Mouse (Mus musculus): ENCODE results near the gene Sec24a. TPM values are rescaled to one million over a fixed set of nuclear protein-coding genes. Genes with fewer than 3 reads are reported as not detected.

Gene Sec24a
- polyA plus RNA-seq, 1 experiment from 2014 or later: 8.4 TPM

DNA sequence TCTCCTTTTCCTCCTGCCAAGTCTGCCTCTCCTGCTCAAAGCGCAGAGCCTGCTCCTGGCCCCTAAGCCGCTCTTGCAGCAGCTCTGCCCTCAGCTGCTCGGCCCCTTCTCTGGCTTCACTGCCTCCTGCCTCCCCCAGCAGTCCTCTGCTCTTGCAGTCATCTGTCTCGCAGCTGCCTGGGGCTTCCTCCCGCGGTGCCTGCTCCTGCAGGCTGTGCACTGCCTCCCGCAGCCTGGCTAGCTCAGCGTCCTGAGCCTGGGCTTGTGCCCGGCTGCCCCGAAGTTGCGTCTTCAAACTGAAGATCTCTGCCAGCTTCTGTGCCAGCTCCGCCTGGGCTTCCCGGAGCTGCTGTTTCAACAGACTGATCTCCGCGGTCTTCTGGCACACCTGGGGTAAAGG is 119.7 kb downstream of the Sec24a start:
- Histone ChIP-seq H3K27ac (replicated peaks) (no peak overlapping the region), H3K27me3 (ENCODE audit: control insufficient read depth, insufficient read depth, low read length) (no peaks in the 10 kb centered on the region), H3K4me1 (replicated peaks; ENCODE audit: control insufficient read depth, insufficient read depth) (no peaks in the 10 kb centered on the region), H3K4me2 (replicated peaks; ENCODE audit: low read depth) (no peak overlapping the region), H3K4me3 (ENCODE audit: low read depth, low read length) (no peak overlapping the region), H3K9ac (ENCODE audit: low read length) (no peak overlapping the region), H3K36me3 (ENCODE audit: control insufficient read depth, insufficient read depth, low read length) (no peaks in the 10 kb centered on the region; the same call in 1 of the 2 replicates), H3K9me3 (ENCODE audit: control insufficient read depth, low read length) (no peaks in the 10 kb centered on the region)
- TF ChIP-seq CTCF (IDR thresholded peaks at IDR 0.05; ENCODE audit: low read depth) (no peak), EP300 (optimal IDR thresholded peaks at IDR 0.05) (no peak)
- 63% methylated on average over 15 of the region's 15 CpGs for WGBS
- ATAC-seq (ENCODE audit: low FRiP score, low TSS enrichment) (no peak), DNase-seq (ENCODE audit: low spot score) (no peak)

DNA sequence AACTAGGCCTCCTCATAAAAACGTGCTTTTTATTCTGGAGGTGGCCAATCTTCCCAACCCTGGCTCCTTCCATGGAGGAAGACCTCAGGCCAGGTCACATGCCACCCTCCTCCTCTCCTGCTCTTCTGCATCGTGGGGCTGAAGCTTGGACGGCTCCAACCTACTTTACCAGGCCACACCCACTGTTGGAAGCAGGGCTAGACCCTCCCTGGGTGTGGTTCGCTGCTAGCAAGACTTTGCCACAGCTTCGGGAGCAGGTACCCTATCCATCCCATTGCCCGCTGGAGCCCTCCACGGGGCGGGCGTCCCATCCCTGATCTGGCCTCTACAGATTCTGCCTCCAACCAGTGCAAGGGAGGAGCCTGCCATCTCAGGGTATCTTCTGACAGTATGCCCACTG is 120.2 kb downstream of the Sec24a start:
- TF ChIP-seq CTCF (IDR thresholded peaks at IDR 0.05; ENCODE audit: low read depth) (no peak), EP300 (optimal IDR thresholded peaks at IDR 0.05) (no peak)
- DNase-seq (ENCODE audit: low spot score) (no peak), ATAC-seq (ENCODE audit: low FRiP score, low TSS enrichment) (no peak)
- H3K4me1 ChIP-seq (replicated peaks; ENCODE audit: control insufficient read depth, insufficient read depth): no peaks in the 10 kb centered on the region
- WGBS: 54% methylated on average over 9 of the region's 9 CpGs
- H3K9ac ChIP-seq (ENCODE audit: low read length): no peak overlapping the region
- H3K27ac ChIP-seq (replicated peaks): no peak overlapping the region
- no peak overlapping the region for H3K4me2 ChIP-seq (replicated peaks; ENCODE audit: low read depth)
- no peaks in the 10 kb centered on the region; the same call in 1 of the 2 replicates for H3K36me3 ChIP-seq (ENCODE audit: control insufficient read depth, insufficient read depth, low read length)
- H3K4me3 ChIP-seq (ENCODE audit: low read depth, low read length): no peak overlapping the region
- H3K9me3 ChIP-seq (ENCODE audit: control insufficient read depth, low read length): no peaks in the 10 kb centered on the region
- no peaks in the 10 kb centered on the region for H3K27me3 ChIP-seq (ENCODE audit: control insufficient read depth, insufficient read depth, low read length)

Other genes starting within 250 kb of the Sec24a start
- gene Phykpl, start 178.9 kb downstream of the Sec24a start, polyA plus RNA-seq (2015; fragmentation: Nextera tagmentation; extraction: Ambion mirVana): 13.3 and 14.0 TPM in 2 replicates
- 204 and 215 TPM in 2 replicates for gene Hnrnpab, start 156.8 kb downstream of the Sec24a start, polyA plus RNA-seq (2015; fragmentation: Nextera tagmentation; extraction: Ambion mirVana)
- 134 and 144 TPM in 2 replicates for gene Nhp2, start 143.9 kb downstream of the Sec24a start, polyA plus RNA-seq (2015; fragmentation: Nextera tagmentation; extraction: Ambion mirVana)
- gene Rmnd5b, start 127.7 kb downstream of the Sec24a start, polyA plus RNA-seq (2015; fragmentation: Nextera tagmentation; extraction: Ambion mirVana): 34.6 and 35.3 TPM in 2 replicates
- 16.1 and 16.8 TPM in 2 replicates for gene N4bp3, start 112.8 kb downstream of the Sec24a start, polyA plus RNA-seq (2015; fragmentation: Nextera tagmentation; extraction: Ambion mirVana)
- gene D930048N14Rik, start 112.7 kb downstream of the Sec24a start, polyA plus RNA-seq (2015; fragmentation: Nextera tagmentation; extraction: Ambion mirVana): 2.0 and 2.3 TPM in 2 replicates
- gene 0610009B22Rik, start 74.8 kb downstream of the Sec24a start, polyA plus RNA-seq (2015; fragmentation: Nextera tagmentation; extraction: Ambion mirVana): 95.2 and 103 TPM in 2 replicates
- gene Sar1b, start 53 bp upstream of the Sec24a start, polyA plus RNA-seq (2015; fragmentation: Nextera tagmentation; extraction: Ambion mirVana): 168 and 169 TPM in 2 replicates
- gene Jade2, start 94.0 kb upstream of the Sec24a start, polyA plus RNA-seq (2015; fragmentation: Nextera tagmentation; extraction: Ambion mirVana): 1.2 and 1.3 TPM in 2 replicates
- gene Cdkn2aipnl, start 204.0 kb upstream of the Sec24a start, polyA plus RNA-seq (2015; fragmentation: Nextera tagmentation; extraction: Ambion mirVana): 43.0 and 46.9 TPM in 2 replicates
- 182 and 183 TPM in 2 replicates for gene Ube2b, start 237.1 kb upstream of the Sec24a start, polyA plus RNA-seq (2015; fragmentation: Nextera tagmentation; extraction: Ambion mirVana)
- gene Cdkl3, start 240.6 kb upstream of the Sec24a start, polyA plus RNA-seq (2015; fragmentation: Nextera tagmentation; extraction: Ambion mirVana): 4.8 and 5.5 TPM in 2 replicates

All from stomach, postnatal 0 days (tissue).